Mouse (Mus musculus) lung, adult 18-20 months (tissue): ENCODE results near the gene 2610021A01Rik.
"Not testable (repeated sequence)": the region's sequence is repeated elsewhere in the genome, so short reads cannot be mapped to it uniquely, and the experiment has no call there.

Experiments used
- DNase-seq, 2 experiments: peaks; one replicate each; pipeline ENCODE4 v3.0.0; 2022; ENCODE audit warnings: mixed read lengths in 2 of 2

2610021A01Rik gene

DNA sequence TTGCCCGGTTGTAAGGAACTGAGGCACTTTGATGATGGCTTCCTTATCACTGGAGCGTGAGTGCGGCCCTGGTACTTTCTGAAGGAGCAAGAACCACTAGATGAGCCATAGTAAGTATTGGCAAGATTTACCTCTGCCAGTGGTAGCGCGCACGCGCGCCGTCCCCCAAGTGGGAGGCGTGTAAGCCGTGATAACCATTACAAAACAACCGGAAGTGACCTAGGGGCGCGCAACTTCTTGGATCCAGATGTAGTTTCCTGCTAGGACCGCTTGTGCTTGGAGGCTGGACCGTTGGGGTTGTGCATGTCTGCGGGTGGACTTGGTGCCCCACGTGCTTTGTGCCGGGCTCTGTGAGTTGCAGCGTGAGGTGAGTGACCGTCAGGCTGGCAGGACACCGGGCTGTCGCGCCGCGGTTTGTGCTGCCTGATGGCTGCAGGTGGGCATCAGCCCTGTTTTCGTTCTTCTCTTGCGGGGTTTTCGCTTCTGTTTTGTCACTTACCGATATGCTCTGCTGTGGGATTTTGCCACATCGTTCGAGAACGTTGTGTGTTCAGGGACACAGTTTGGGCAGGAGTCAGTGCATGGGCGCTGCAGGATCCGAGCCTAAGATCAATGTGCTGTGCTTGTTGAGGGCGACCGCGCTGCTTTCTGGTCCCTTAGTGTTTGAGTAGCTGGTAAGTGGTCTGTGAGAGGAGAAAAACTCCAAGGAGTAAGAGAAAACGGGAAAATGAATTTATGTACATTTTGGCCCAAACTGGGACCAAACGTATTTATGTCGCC is at the start of gene 2610021A01Rik:
TSS of gene 2610021A01Rik (plus strand) at position 197 of the 780 bp plus-strand sequence.
- peak; percentile 94 to 95 for DNase-seq

DNA sequence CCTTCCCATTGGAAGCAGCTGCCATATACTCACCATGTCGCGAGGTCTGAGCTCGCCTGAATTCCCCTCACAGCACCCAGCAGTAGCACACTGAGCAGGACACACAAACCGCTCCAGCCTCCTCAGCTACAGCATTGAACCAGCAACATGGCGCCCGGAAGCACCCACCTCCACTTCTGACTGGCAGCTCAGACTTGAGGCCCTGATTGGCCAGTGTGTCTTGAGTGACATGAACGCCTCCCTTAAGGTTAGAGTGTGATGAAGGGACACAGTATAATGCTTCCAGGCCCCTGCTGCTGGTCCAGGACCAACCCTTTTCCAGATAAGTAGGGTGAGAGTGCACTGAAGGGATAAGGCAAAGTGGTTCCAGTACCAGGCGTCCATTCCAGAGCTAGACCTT is 38.3 kb upstream of the 2610021A01Rik start:
- DNase-seq = no peak

DNA sequence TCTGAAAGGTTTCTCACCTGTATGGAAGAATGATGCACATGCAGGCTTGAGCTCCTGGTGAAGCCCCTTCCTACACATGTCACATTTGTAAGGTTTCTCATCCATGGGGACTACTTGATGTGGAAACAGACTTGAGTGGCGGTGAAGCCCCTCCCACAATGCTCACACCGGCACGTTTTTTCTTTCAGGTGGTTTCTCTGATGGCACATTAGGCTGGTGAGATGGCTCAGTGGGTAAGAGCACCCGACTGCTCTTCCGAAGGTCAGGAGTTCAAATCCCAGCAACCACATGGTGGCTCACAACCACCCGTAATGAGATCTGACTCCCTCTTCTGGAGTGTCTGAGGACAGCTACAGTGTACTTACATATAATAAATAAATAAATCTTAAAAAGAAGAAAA is 25.5 kb upstream of the 2610021A01Rik start, which contains the start of gene Gm6871:
TSS of gene Gm6871 (minus strand) at position 101 of the 400 bp plus-strand sequence.
- DNase-seq = not testable (repeated sequence)

DNA sequence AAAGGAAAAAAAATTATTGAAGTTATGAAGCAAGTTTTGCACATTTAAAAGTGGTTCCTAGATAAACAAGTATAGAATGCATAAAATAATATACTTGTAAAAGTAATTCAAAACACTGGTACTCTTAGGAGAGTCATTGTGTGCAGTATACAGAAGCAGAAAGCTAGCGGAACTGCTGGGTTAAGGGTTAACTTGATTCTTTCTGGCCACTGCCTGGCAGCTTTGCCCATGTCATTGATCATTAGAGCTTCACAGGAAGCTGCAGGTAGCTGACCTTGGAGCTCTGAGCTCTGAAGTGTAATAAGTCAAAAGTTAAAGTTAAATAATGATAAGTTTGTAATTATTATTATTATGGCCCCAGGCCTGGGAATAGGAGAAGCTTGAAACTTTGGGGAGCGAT is 21.1 kb upstream of the 2610021A01Rik start:
- no peak for DNase-seq

DNA sequence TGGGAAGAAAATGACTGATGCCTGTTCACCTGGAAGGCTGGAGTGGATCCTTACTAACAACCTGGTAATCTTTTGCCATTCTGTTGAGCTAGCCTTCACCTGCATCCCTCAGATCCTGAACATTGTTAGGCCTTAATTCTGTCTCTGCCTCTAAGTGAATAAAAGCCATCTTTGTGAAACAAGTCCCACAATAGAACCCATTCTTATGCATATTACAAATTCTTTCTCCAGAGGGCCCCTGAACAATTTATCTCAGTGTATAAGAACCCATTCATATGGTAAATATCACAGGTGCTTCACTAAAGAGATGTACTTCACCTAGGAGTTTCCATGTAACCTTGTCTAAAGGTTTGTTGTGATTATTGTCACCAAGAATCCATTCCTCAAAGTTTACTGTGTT is 17.0 kb upstream of the 2610021A01Rik start:
- DNase-seq = no peak

DNA sequence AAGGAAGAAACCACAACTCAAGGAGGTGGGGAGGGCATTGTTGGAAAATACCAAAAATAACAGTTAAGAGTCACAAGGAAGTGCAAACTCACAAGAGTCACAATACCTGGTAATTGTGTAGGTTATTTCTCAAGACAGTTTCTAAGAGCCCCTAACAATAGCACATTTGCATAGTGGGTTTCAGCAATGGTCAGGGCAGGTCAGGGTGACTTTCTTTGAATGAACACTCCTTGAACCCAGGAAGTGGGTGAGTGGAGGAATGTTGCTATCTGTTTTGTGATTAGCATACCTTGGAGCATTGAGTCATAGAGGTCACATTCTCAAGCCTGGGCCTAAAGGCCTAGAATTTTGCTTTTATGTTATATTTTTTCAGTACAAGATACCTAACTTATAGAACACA is 11.2 kb upstream of the 2610021A01Rik start:
- not testable (repeated sequence) for DNase-seq

DNA sequence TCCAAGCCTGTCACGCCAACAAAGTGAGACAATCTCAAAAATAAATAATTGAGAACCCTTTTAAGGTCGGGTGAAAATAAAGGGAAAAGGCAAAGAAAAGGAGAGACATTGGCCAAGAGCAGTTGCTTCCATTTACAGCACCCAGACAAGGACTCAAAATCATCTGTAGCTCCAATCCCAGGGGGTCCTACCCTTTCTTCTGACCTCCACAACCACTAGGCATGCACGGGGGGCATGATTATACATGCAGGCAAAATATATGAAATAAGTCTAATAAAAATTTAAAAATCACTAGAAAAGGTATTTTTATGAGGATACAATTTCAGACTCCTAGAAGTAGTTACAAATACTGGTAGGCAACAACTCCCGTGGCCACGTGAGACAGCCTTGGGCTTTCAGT is 415 bp upstream of the 2610021A01Rik start:
- no peak for DNase-seq

DNA sequence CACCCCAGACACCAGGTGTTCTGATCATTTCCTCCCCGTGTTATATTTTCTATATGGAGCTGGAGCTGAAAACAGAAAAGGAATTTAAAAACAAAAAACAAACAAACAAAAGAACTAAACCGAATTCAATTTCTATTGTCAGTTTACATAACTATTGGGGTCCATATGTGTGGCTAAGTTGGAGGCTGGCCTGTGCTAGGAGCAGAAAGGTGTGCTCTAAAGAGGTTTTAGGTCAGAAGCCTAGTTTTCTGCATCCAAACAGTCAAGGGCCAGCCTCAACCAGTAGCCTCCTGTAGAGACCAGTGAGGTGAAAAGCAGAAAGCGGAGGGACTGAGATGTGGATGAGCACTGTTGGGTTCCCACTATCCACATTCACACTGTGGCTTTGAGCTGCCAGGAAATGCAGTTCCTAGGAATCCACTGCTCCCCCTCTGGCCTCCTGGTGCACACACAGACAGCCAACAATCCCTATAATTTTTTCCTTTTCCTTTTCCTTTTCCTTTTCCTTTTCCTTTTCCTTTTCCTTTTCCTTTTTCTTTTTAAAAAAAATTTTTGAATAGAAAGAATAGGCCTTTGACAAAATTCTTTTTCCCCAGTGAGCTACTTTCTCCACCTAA is 1.0 kb downstream of the 2610021A01Rik start:
- no peak for DNase-seq

DNA sequence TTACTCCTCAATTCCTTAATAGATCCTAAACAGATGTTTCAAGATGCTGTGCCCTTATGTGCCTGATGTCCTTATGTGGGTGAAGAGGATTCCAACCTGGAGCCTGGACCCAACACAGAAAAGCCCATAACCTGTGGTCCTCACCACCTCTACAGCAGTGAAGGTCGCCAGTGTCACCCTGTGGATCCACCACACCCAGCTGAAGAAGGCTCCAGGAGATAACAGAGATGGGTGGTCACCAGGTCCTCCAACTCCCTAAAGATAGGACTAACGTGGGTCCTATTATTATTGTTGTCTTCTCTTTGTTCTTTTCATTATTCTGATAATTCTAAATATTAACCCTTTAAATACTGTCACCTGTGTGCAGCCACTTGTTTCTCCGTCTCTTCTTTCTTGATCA is 12.6 kb downstream of the 2610021A01Rik start:
- no peak for DNase-seq

DNA sequence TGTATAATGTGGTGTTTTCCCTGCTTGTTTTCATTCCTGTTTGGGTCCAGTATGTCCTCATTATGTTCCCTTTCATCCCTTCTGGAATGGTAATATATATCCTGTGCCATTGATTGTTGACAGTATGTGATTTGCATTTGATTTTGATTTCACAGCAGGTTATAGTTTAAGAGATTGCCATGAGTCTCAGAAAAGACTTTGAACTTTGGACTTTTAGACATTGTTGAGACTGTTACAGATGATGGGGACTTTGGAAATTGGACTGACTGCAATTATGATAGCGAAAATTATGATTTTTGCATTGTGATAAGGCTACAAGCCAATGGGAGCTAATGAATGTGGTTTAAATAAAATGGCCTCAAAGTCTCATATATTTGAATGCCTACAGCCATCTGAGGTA is 17.2 kb downstream of the 2610021A01Rik start:
- not testable (repeated sequence) for DNase-seq

DNA sequence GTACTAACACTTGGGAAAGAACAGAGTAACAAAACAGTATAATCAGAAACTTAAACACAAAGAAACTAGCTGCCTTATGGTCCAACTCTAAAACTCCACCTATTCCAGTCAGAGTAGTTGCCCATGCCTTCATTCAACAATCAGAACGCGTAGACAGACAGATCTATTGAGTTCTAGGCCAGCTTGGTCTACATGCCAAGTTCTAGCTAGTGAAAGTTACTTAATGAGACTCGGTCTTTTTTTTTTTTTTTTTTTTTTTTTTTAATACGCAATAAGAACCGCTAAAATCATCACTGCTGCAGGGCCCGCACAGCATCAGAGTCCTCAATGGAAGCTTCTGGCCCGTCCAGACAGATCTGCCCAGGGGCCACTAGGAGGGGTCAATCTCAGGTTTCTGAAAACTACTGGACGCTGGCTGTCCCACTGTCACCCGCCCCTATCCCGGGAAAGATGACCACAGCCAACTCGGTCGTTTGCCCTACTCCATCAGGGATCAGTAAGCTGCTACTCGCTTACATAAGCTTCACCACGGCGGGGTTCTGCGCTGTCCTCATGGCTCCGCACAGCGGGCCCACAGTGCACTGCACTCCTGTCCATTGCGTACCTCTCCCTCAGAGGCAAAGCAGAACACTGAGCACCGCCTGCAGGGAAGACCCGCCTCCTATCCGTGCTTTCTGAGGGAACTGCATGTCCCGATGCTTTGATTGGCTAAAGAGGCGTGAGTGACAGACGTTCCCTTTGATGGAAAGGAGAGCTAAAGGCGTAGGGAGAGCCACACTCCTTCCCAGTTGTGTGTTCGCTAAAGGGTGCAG is 33.6 kb downstream of the 2610021A01Rik start, which contains the start of gene Zfp788:
TSS of gene Zfp788 (plus strand) at position 795 of the 812 bp plus-strand sequence.
- peak; percentile 96 to 98 for DNase-seq

DNA sequence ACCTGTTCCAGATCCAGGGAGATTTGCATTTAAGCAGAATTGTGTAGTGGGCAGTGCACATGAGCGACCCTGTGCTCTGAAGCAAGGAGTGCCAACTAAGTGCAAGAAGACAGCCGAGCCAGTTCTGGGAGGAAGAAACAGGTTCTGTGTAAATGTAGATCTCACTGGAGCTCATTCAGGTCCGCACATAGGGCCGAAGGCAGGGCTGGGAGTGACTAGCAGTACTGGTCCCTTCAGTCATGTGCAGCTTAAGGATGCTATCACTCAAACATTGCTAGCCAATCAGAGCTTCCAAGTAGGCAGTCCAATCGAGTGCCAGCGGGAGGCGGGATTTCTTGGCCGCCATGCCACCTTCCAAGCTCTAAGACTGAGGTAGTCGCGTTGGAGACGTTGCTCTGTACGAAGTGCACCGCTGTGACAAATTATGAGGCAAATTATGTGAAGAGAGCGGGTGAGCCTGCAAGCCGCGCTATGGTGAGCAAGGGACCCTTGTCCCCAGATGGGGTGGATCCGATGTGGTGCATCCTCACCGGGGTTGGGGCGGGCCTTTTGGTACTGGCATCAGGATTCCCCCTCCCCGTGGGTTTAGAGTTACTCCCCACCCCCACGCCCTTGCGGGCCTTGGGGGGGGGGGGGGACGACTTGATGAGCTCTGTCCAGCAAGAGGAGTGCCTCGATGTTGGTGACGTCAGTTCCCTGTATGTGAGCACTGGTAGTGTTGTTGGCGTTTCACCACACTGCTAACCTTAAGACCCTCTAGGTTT is 34.4 kb downstream of the 2610021A01Rik start:
- DNase-seq = peak; percentile 91 to 93

DNA sequence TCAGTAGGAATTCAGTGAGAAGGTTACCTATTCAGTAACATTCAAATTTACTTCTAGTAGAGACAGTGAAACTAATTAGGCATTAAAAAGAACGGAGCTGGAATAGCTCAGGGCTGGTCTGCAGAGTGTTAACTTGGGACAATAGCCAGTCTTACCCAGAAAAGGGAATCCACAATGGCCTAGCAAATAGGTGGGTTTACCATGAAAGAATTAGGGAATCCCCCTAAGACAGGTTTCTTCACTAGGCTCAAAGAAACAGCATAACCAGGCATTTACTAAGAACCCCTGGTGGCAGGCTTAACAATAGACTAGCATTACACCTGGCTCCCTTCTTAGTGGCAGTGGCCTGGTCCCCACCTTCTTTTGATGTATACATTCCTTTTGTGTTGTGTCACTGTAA is 75.3 kb downstream of the 2610021A01Rik start:
- DNase-seq = not testable (repeated sequence)
